Mouse (Mus musculus) heart, adult 2 months (tissue): Measurements from ENCODE around the gene Slc26a8.

Experiments
- CTCF ChIP-seq: fragments of 200-600 bp; IDR thresholded peaks from 2 replicates; pipeline ENCODE4 v1.8.1; 2022; ENCODE audit warnings: antibody characterized with exemption, mild to moderate bottlenecking, moderate library complexity
- POLR2A ChIP-seq: fragments of 200-500 bp; IDR thresholded peaks from 2 replicates; pipeline ENCODE4 v1.6.1; 2011; ENCODE audit warnings: mild to moderate bottlenecking, low read depth, low read length, control low read depth; ENCODE audit not compliant: insufficient read depth

DNA sequence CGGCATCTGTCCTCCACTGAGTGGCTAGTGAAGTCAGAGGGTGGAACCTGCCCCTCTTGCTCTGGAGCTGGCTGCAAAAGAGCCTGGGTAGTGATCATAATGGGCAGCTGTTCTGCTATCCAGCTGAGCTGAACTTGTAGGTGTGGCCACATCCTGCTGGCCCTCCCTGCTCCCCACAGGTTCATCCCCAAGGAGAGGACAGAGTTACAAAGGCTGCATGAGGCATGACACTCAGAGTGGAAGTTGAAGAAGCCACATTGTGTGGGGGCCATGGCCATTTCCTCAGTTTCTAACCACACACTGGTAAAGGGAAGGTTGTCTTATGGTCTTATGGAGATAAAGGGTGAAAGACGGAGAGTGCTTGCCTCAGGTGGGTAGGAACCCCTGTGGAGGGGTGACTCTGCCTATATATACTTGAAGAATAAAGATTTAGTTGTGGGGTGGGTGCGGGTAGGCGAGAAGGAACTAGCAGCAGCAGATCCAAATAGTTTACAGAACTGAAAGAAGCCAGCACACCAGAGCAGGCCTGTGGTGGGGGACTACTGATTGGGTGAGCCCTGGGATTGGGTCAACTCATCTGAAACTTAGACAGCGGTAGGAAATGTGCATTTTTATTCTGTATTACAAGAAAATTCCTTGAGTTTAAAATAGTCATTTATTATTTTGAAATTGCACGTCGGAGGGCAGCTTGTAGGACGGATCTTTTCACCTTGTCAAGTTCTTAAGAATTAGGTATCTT, 19.7 kb upstream of the Slc26a8 start:
- TF ChIP-seq CTCF = no peak
- TF ChIP-seq POLR2A = no peak
